Mouse (Mus musculus) small intestine, adult 2 months (tissue): Measurements from ENCODE around the gene Dcbld2.

Experiments
- CTCF ChIP-seq: fragments of 200-500 bp; IDR thresholded peaks from 2 replicates; pipeline ENCODE4 v1.5.1; 2012; ENCODE audit warnings: low read depth, mild to moderate bottlenecking, control low read depth, inconsistent platforms, low read length, moderate library complexity, mixed read lengths; ENCODE audit not compliant: insufficient replicate concordance, insufficient read length; ENCODE audit errors: extremely low read depth
- POLR2A ChIP-seq: fragments of 200-500 bp; IDR thresholded peaks from 2 replicates; pipeline ENCODE4 v1.6.1; 2012; ENCODE audit warnings: low read depth, mild to moderate bottlenecking, control low read depth, inconsistent platforms, low read length, moderate library complexity

GRCm38 (mm10) chr16:58377756-58378503 is 30.3 kb upstream of the Dcbld2 start:
- no peak for TF ChIP-seq CTCF
- no peak for TF ChIP-seq POLR2A
